19 mouse cellular contexts compared by ENCODE assay signal in genomic region chr6:140629176-140629859, GRCm38 (mm10). TPM values are rescaled to one million over a fixed set of nuclear protein-coding genes. Genes with fewer than 3 reads are reported as not detected.
A peak's percentile ranks its signal among the peaks of the same experiment; 100 is the strongest.
DNase-seq lines count a peak whose midpoint lies in the region; ATAC-seq and TF ChIP-seq lines count a peak whose summit lies in the region.
"Had no signal": no experiment of that assay in that cellular context is flagged by ENCODE, and none has a peak within 500 bp of the region (broad histone marks: within the 10 kb centered on the region; RNA-seq: fewer than 3 reads in every experiment).

No protein-coding gene starts in this region.

- H3K27ac ChIP-seq in layer of hippocampus, adult 2 months: peak overlapping the region; percentile 77
- peak overlapping the region; percentile 56; the same call in 1 of the 2 replicates for H3K27ac ChIP-seq in neural tube, embryonic 13.5 days (replicated peaks)
- H3K27ac ChIP-seq in neural tube, embryonic 15.5 days (replicated peaks): no peak overlapping the region
- H3K27ac ChIP-seq in midbrain, embryonic 13.5 days: 0 out of 2 replicates have a peak overlapping the region, but pooled peaks have one; percentile 30
- H3K27ac ChIP-seq: forebrain, embryonic 12.5 days; gastrocnemius, adult 2 months; hindbrain, embryonic 10.5 days; limb, embryonic 10.5 days; liver, embryonic 14.5 days had no signal

- peaks cover 8% of the 10 kb centered on the region for H3K36me3 ChIP-seq in neural tube, embryonic 13.5 days
- H3K36me3 ChIP-seq in neural tube, embryonic 15.5 days: peaks cover 3% of the 10 kb centered on the region
- H3K36me3 ChIP-seq in midbrain, embryonic 13.5 days: peaks cover 4% of the 10 kb centered on the region

- DNase-seq in layer of hippocampus, adult 2 months (ENCODE audit: low spot score in 2 of 2): no peak
- DNase-seq in layer of hippocampus, adult 18-20 months (ENCODE audit: low spot score in 2 of 2): no peak
- peak; percentile 49 for DNase-seq in thymus, postnatal 4 days
- DNase-seq in lung, adult 18-20 months: no peak
- DNase-seq: cerebellum, postnatal 36 days; gastrocnemius, adult 2 months; kidney, adult 9 months; kidney, postnatal 36 days; layer of hippocampus, postnatal 36 days; lung, postnatal 10 days; right cerebral cortex, adult 18-20 months had no signal

- H3K9ac ChIP-seq in neural tube, embryonic 13.5 days: peak overlapping the region; percentile 38; the same call in 1 of the 2 replicates
- no peak overlapping the region for H3K9ac ChIP-seq in neural tube, embryonic 15.5 days (replicated peaks)
- H3K9ac ChIP-seq in midbrain, embryonic 13.5 days (replicated peaks): no peak overlapping the region
- H3K9ac ChIP-seq: forebrain, embryonic 12.5 days; liver, embryonic 14.5 days had no signal

- peaks cover 59% of the 10 kb centered on the region for H3K4me1 ChIP-seq in neural tube, embryonic 13.5 days (replicated peaks)
- H3K4me1 ChIP-seq in neural tube, embryonic 15.5 days: peaks cover 51% of the 10 kb centered on the region
- peaks cover 51% of the 10 kb centered on the region for H3K4me1 ChIP-seq in midbrain, embryonic 13.5 days (replicated peaks)

- no peak for ATAC-seq in neural tube, embryonic 13.5 days (ENCODE audit: low read depth)
- ATAC-seq in neural tube, embryonic 15.5 days (ENCODE audit: low FRiP score): no peak
- ATAC-seq in midbrain, embryonic 13.5 days: no peak

- no peak overlapping the region for H3K4me2 ChIP-seq in neural tube, embryonic 13.5 days
- H3K4me2 ChIP-seq in neural tube, embryonic 15.5 days: no peak overlapping the region
- H3K4me2 ChIP-seq in midbrain, embryonic 13.5 days (replicated peaks): peak overlapping the region; percentile 28
- H3K4me2 ChIP-seq: forebrain, embryonic 12.5 days had no signal

- no peaks in the 10 kb centered on the region for H3K9me3 ChIP-seq in neural tube, embryonic 13.5 days
- H3K9me3 ChIP-seq in neural tube, embryonic 15.5 days (replicated peaks): no peaks in the 10 kb centered on the region
- no peaks in the 10 kb centered on the region for H3K9me3 ChIP-seq in midbrain, embryonic 13.5 days
- H3K9me3 ChIP-seq: forebrain, embryonic 12.5 days; G1E; hindbrain, embryonic 10.5 days; limb, embryonic 10.5 days had no signal

- no peak for TF ChIP-seq CTCF in layer of hippocampus, adult 2 months (conservative IDR thresholded peaks at IDR 0.05)

- no peaks in the 10 kb centered on the region for H3K27me3 ChIP-seq in neural tube, embryonic 13.5 days
- no peaks in the 10 kb centered on the region for H3K27me3 ChIP-seq in neural tube, embryonic 15.5 days (replicated peaks)
- H3K27me3 ChIP-seq in midbrain, embryonic 13.5 days: no peaks in the 10 kb centered on the region
- H3K27me3 ChIP-seq: forebrain, embryonic 12.5 days had no signal

- WGBS in neural tube, embryonic 13.5 days: 82% methylated on average over 4 of the region's 4 CpGs
- 82% methylated on average over 4 of the region's 4 CpGs for WGBS in neural tube, embryonic 15.5 days
- WGBS in midbrain, embryonic 13.5 days: 73% methylated on average over 4 of the region's 4 CpGs

- H3K4me3 ChIP-seq in layer of hippocampus, adult 2 months: no peak overlapping the region
- no peak overlapping the region for H3K4me3 ChIP-seq in neural tube, embryonic 13.5 days
- no peak overlapping the region for H3K4me3 ChIP-seq in neural tube, embryonic 15.5 days (replicated peaks)
- H3K4me3 ChIP-seq in midbrain, embryonic 13.5 days (replicated peaks): peak overlapping the region; percentile 9; the same call in 1 of the 2 replicates
- H3K4me3 ChIP-seq: forebrain, embryonic 12.5 days; gastrocnemius, adult 2 months; hindbrain, embryonic 10.5 days; limb, embryonic 10.5 days had no signal

RNA-seq across cellular contexts. Expression of gene Aebp2, which starts 6.9 kb away (rescaled TPM):
- total RNA-seq in layer of hippocampus, adult 2 months (2021): 10 to 100 TPM; 52.3 to 61.4 TPM
- total RNA-seq in layer of hippocampus, adult 18-20 months (2021): 10 to 100 TPM; 55.3 to 64.4 TPM
- polyA plus RNA-seq in neural tube, embryonic 13.5 days (2015; fragmentation: Nextera tagmentation; extraction: Ambion mirVana): 6.5 and 8.4 TPM in 2 replicates
- polyA plus RNA-seq in neural tube, embryonic 15.5 days (2015; fragmentation: Nextera tagmentation; extraction: Ambion mirVana): 7.2 and 8.2 TPM in 2 replicates
- 11.3 and 11.7 TPM in 2 replicates for polyA plus RNA-seq in midbrain, embryonic 13.5 days (2015; fragmentation: Nextera tagmentation; extraction: Ambion mirVana)
